In genomic region chr12:81806759-81807528, GRCm38 (mm10) we compare ENCODE assay signal across 8 mouse cellular contexts. TPM values are rescaled to one million over a fixed set of nuclear protein-coding genes. Genes with fewer than 3 reads are reported as not detected.
DNase-seq lines count a peak whose midpoint lies in the region; ATAC-seq lines count a peak whose summit lies in the region.

No protein-coding gene starts in this region.

- 31% methylated on average over 17 of the region's 17 CpGs for WGBS in embryonic facial prominence, embryonic 12.5 days
- 10% methylated on average over 15 of the region's 17 CpGs for WGBS in stomach, embryonic 16.5 days

- no peak overlapping the region for H3K27ac ChIP-seq in embryonic facial prominence, embryonic 12.5 days
- no peak overlapping the region for H3K27ac ChIP-seq in stomach, embryonic 16.5 days (ENCODE audit: low read length)

- no peaks in the 10 kb centered on the region for H3K9me3 ChIP-seq in embryonic facial prominence, embryonic 12.5 days
- H3K9me3 ChIP-seq in stomach, embryonic 16.5 days (replicated peaks; ENCODE audit: control insufficient read depth, low read length), result no peaks in the 10 kb centered on the region

- no peak overlapping the region for H3K9ac ChIP-seq in embryonic facial prominence, embryonic 12.5 days
- H3K9ac ChIP-seq in stomach, embryonic 16.5 days (ENCODE audit: low read length), result peak overlapping the region; percentile 49

- peak overlapping the region; percentile 58 for H3K4me2 ChIP-seq in embryonic facial prominence, embryonic 12.5 days (replicated peaks)
- peak overlapping the region; percentile 64 for H3K4me2 ChIP-seq in stomach, embryonic 16.5 days (ENCODE audit: low read depth, low read length)

- H3K4me3 ChIP-seq in embryonic facial prominence, embryonic 12.5 days, result peak overlapping the region; percentile 34
- H3K4me3 ChIP-seq in stomach, embryonic 16.5 days (replicated peaks; ENCODE audit: low read length), result peak overlapping the region; percentile 43

- ATAC-seq in embryonic facial prominence, embryonic 12.5 days (ENCODE audit: insufficient number of reproducible peaks, insufficient read depth, low FRiP score, low TSS enrichment), result no peak; the same call in 1 of the 2 replicates
- ATAC-seq in megakaryocyte progenitor cell, adult 5-6 weeks (replicated peaks; ENCODE audit: poor library complexity), result peak; percentile 87
- ATAC-seq in stomach, embryonic 16.5 days (ENCODE audit: insufficient read depth, low FRiP score), result peak; percentile 41; the same call in 1 of the 2 replicates

- no peaks in the 10 kb centered on the region; the same call in 1 of the 2 replicates for H3K4me1 ChIP-seq in embryonic facial prominence, embryonic 12.5 days
- peaks cover 6% of the 10 kb centered on the region; the same call in 1 of the 2 replicates for H3K4me1 ChIP-seq in stomach, embryonic 16.5 days (ENCODE audit: control insufficient read depth, insufficient read depth, low read length)

- no peaks in the 10 kb centered on the region for H3K27me3 ChIP-seq in embryonic facial prominence, embryonic 12.5 days
- H3K27me3 ChIP-seq in stomach, embryonic 16.5 days (ENCODE audit: control insufficient read depth, insufficient read depth, low read length), result no peaks in the 10 kb centered on the region

- intact Hi-C loops in heart, postnatal 14 days (cut with DNase I), result loop anchor here (2.0 kb wide), 1 partner anchor 52 kb away; no protein-coding TSS in a partner anchor

- H3K36me3 ChIP-seq in embryonic facial prominence, embryonic 12.5 days, result no peaks in the 10 kb centered on the region
- no peaks in the 10 kb centered on the region for H3K36me3 ChIP-seq in stomach, embryonic 16.5 days (ENCODE audit: control insufficient read depth, insufficient read depth, low read length)

- DNase-seq in CD4-positive, CD25-positive, alpha-beta regulatory T cell, adult 2 months (ENCODE audit: low read depth, low spot score), result peak; percentile 71
- DNase-seq in adrenal gland, adult 2 months, result peak; percentile 70
- peak; percentile 50 to 60 for DNase-seq in heart, postnatal 14 days
- peak; percentile 71 to 81 for DNase-seq in kidney, postnatal 36 days
- DNase-seq in adipocyte (ENCODE audit: low spot score), result no peak

RNA-seq across cellular contexts. Expression of gene Map3k9, which starts 26.0 kb away (rescaled TPM):
- 1 to 10 TPM in 1 of 2 experiments, under 1 TPM in 1; 0.81 to 4.2 TPM for total RNA-seq in adrenal gland, adult 2 months (2021)
- 1.3 and 2.1 TPM in 2 replicates for polyA plus RNA-seq in adrenal gland, adult 2 months (2012; rRNA removed)
- 1.6 and 1.8 TPM in 2 replicates for polyA plus RNA-seq in embryonic facial prominence, embryonic 12.5 days (2016; fragmentation: Nextera tagmentation; extraction: Ambion mirVana)
- total RNA-seq in heart, postnatal 14 days (2021), result under 1 TPM; 0.22 to 0.29 TPM
- total RNA-seq in megakaryocyte progenitor cell, adult 5-6 weeks (2015), result 0.37 and 1.4 TPM in 2 replicates
- 0.92 and 1.7 TPM in 2 replicates for total RNA-seq in megakaryocyte progenitor cell, adult 5-6 weeks (2017)
- 1.7 and 1.8 TPM in 2 replicates for polyA plus RNA-seq in stomach, embryonic 16.5 days (2015; fragmentation: Nextera tagmentation; extraction: Ambion mirVana)

RNA-seq across cellular contexts. Expression of gene Pcnx, which starts 52.9 kb away (rescaled TPM):
- total RNA-seq in adrenal gland, adult 2 months (2021), result 10 to 100 TPM; 48.7 to 56.5 TPM
- 20.5 and 23.4 TPM in 2 replicates for polyA plus RNA-seq in adrenal gland, adult 2 months (2012; rRNA removed)
- 12.6 and 16.4 TPM in 2 replicates for polyA plus RNA-seq in embryonic facial prominence, embryonic 12.5 days (2016; fragmentation: Nextera tagmentation; extraction: Ambion mirVana)
- 10 to 100 TPM; 68.0 to 70.0 TPM for total RNA-seq in heart, postnatal 14 days (2021)
- total RNA-seq in megakaryocyte progenitor cell, adult 5-6 weeks (2015), result 23.8 and 32.2 TPM in 2 replicates
- 10.0 and 14.8 TPM in 2 replicates for total RNA-seq in megakaryocyte progenitor cell, adult 5-6 weeks (2017)
- 10.3 and 10.8 TPM in 2 replicates for polyA plus RNA-seq in stomach, embryonic 16.5 days (2015; fragmentation: Nextera tagmentation; extraction: Ambion mirVana)
